Mouse (Mus musculus) neural tube, embryonic 14.5 days (tissue): ENCODE data around the gene Ndc80. TPM values are rescaled to one million over a fixed set of nuclear protein-coding genes. Genes with fewer than 3 reads are reported as not detected.
A peak's percentile ranks its signal among the peaks of the same experiment; 100 is the strongest.
"Not testable (repeated sequence)": the region's sequence is repeated elsewhere in the genome, so short reads cannot be mapped to it uniquely, and the experiment has no call there.

ENCODE experiments used
- ATAC-seq: fragments of 200-750 bp; cut with Nextera tagmentation; 2 replicates; pipeline ENCODE4 v1.8.0; 2017; ENCODE audit warnings: low read depth, mild to moderate bottlenecking, moderate TSS enrichment, moderate library complexity
- H3K27ac ChIP-seq: fragments of 300-500 bp; sonication (generic); 2 replicates; pipeline ENCODE4 v1.5.1; 2014; ENCODE audit warnings: low read depth, mild to moderate bottlenecking, control low read depth, low read length, moderate library complexity, mixed read lengths
- H3K27me3 ChIP-seq: fragments of 300-500 bp; sonication (generic); 2 replicates; pipeline ENCODE4 v1.6.1; 2014; ENCODE audit warnings: low read length; ENCODE audit not compliant: control insufficient read depth, insufficient read depth
- H3K36me3 ChIP-seq: fragments of 300-500 bp; sonication (generic); 2 replicates; pipeline ENCODE4 v1.6.1; 2014; ENCODE audit warnings: low read length, mixed read lengths; ENCODE audit not compliant: control insufficient read depth, insufficient read depth
- H3K4me1 ChIP-seq: fragments of 300-500 bp; sonication (generic); 2 replicates; pipeline ENCODE4 v1.6.1; 2014; ENCODE audit warnings: low read length; ENCODE audit not compliant: control insufficient read depth, insufficient read depth
- H3K4me2 ChIP-seq: fragments of 300-500 bp; sonication (generic); 2 replicates; pipeline ENCODE4 v1.6.1; 2014; ENCODE audit warnings: mild to moderate bottlenecking, low read depth, low read length, control low read depth
- H3K4me3 ChIP-seq: fragments of 300-500 bp; sonication (generic); 2 replicates; pipeline ENCODE4 v1.5.1; 2014; ENCODE audit warnings: low read depth, low read length, control low read depth, mixed read lengths
- H3K9ac ChIP-seq: fragments of 300-500 bp; sonication (generic); replicated peaks from 2 replicates; pipeline ENCODE4 v1.6.1; 2014; ENCODE audit warnings: low read depth, mild to moderate bottlenecking, control low read depth, low read length, mixed read lengths
- H3K9me3 ChIP-seq: fragments of 300-500 bp; sonication (generic); 2 replicates; pipeline ENCODE4 v1.6.1; 2016; ENCODE audit warnings: low read length; ENCODE audit not compliant: control insufficient read depth
- WGBS: fragments of 180-500 bp; shearing (Covaris S2); extraction: QIAGEN DNeasy Blood & Tissue Kit; methylation state at CpG from one replicate; pipeline ENCODE4 v1.1.7; 2014; 5-methylcytosine and 5-hydroxymethylcytosine counted together
- polyA plus RNA-seq: library from polyadenylated mRNA; unstranded; fragments of >200 nt; fragmentation: Nextera tagmentation; extraction: Ambion mirVana; gene quantifications from 2 replicates; pipeline ENCODE4 v1.2.1, GENCODE M21; 2014

Ndc80 gene
- polyA plus RNA-seq, 1 experiment from 2014 or later = 3.1 TPM

GRCm38 (mm10) chr17:71474128-71474527, 52.5 kb downstream of the Ndc80 start:
- no peaks in the 10 kb centered on the region for H3K9me3 ChIP-seq
- H3K36me3 ChIP-seq = no peaks in the 10 kb centered on the region
- ATAC-seq = no peak
- WGBS = 13% methylated on average over 8 of the region's 8 CpGs
- peak overlapping the region; percentile 84 for H3K4me2 ChIP-seq
- peaks cover 8% of the 10 kb centered on the region for H3K4me1 ChIP-seq
- peak overlapping the region; percentile 97 for H3K9ac ChIP-seq
- no peaks in the 10 kb centered on the region for H3K27me3 ChIP-seq
- H3K27ac ChIP-seq = no peak overlapping the region
- H3K4me3 ChIP-seq = peak overlapping the region; percentile 92

GRCm38 (mm10) chr17:71471261-71471660, 55.4 kb downstream of the Ndc80 start:
- Histone ChIP-seq H3K36me3 (no peaks in the 10 kb centered on the region), H3K9me3 (no peaks in the 10 kb centered on the region), H3K4me1 (peaks cover 8% of the 10 kb centered on the region), H3K27me3 (no peaks in the 10 kb centered on the region), H3K9ac (no peak overlapping the region), H3K4me3 (no peak overlapping the region), H3K27ac (no peak overlapping the region), H3K4me2 (no peak overlapping the region)
- ATAC-seq = no peak
- WGBS = 77% methylated on average over 2 of the region's 2 CpGs

GRCm38 (mm10) chr17:71460312-71460711, 66.3 kb downstream of the Ndc80 start:
- WGBS = 88% methylated on average over 3 of the region's 3 CpGs
- 0 out of 2 replicates have a peak, but pooled peaks cover 9% of the 10 kb centered on the region for H3K36me3 ChIP-seq

GRCm38 (mm10) chr17:71459818-71460217, 66.8 kb downstream of the Ndc80 start, which contains the start of gene Gm4707:
TSS of gene Gm4707 (minus strand) at chr17:71459918.
- no peak within 1 kb of the TSS for H3K27ac ChIP-seq
- H3K27me3 ChIP-seq = no peaks in the 10 kb centered on the region
- no peak within 1 kb of the TSS for H3K9ac ChIP-seq
- no peaks in the 10 kb centered on the region for H3K4me1 ChIP-seq
- H3K4me3 ChIP-seq = no peak within 1 kb of the TSS
- 100% methylated on average over 2 of the region's 2 CpGs for WGBS
- no peaks in the 10 kb centered on the region for H3K9me3 ChIP-seq
- H3K4me2 ChIP-seq = no peak within 1 kb of the TSS
- H3K36me3 ChIP-seq = 0 out of 2 replicates have a peak, but pooled peaks cover 9% of the 10 kb centered on the region
- no peak for ATAC-seq

More at GRCm38 (mm10) chr17:71460312-71460711, 66.3 kb downstream of the Ndc80 start:
- ATAC-seq = no peak
- H3K4me2 ChIP-seq = no peak overlapping the region
- no peaks in the 10 kb centered on the region for H3K4me1 ChIP-seq
- no peaks in the 10 kb centered on the region for H3K27me3 ChIP-seq
- H3K9me3 ChIP-seq = no peaks in the 10 kb centered on the region
- no peak overlapping the region for H3K27ac ChIP-seq
- no peak overlapping the region for H3K4me3 ChIP-seq
- H3K9ac ChIP-seq = no peak overlapping the region

GRCm38 (mm10) chr17:71457361-71457760, 69.3 kb downstream of the Ndc80 start:
- not testable (repeated sequence) for H3K27me3 ChIP-seq, H3K4me2 ChIP-seq, ATAC-seq, H3K27ac ChIP-seq, H3K36me3 ChIP-seq, H3K4me3 ChIP-seq, H3K4me1 ChIP-seq, H3K9ac ChIP-seq, H3K9me3 ChIP-seq
- WGBS = 96% methylated on average over 5 of the region's 6 CpGs

Other genes with a start within 250 kb of the Ndc80 start
- 1.7 and 2.0 TPM in 2 replicates for gene Emilin2, start 214.9 kb downstream of the Ndc80 start, polyA plus RNA-seq
- 2.2 and 2.5 TPM in 2 replicates for gene Gm4707, start 66.9 kb downstream of the Ndc80 start, polyA plus RNA-seq
- 63.8 and 70.4 TPM in 2 replicates for gene Smchd1, start 51.5 kb downstream of the Ndc80 start, polyA plus RNA-seq
- 1.6 and 2.5 TPM in 2 replicates for gene Spdya, start 25.2 kb upstream of the Ndc80 start, polyA plus RNA-seq
- 50.9 and 53.1 TPM in 2 replicates for gene Wdr43, start 89.0 kb upstream of the Ndc80 start, polyA plus RNA-seq
- gene Togaram2, start 146.4 kb upstream of the Ndc80 start, polyA plus RNA-seq = 0.36 and 1.2 TPM in 2 replicates
- gene Pcare, start 226.0 kb upstream of the Ndc80 start, polyA plus RNA-seq = not detected in 2 replicates
- gene Clip4, start 241.6 kb upstream of the Ndc80 start, polyA plus RNA-seq = 20.9 and 22.5 TPM in 2 replicates